Mouse (Mus musculus): ENCODE measurements around the gene Bsg. TPM values are rescaled to one million over a fixed set of nuclear protein-coding genes. Genes with fewer than 3 reads are reported as not detected.

The Bsg gene
- total and polyA plus RNA-seq, 3 experiments, result 308 to 872 (median 832) TPM

DNA sequence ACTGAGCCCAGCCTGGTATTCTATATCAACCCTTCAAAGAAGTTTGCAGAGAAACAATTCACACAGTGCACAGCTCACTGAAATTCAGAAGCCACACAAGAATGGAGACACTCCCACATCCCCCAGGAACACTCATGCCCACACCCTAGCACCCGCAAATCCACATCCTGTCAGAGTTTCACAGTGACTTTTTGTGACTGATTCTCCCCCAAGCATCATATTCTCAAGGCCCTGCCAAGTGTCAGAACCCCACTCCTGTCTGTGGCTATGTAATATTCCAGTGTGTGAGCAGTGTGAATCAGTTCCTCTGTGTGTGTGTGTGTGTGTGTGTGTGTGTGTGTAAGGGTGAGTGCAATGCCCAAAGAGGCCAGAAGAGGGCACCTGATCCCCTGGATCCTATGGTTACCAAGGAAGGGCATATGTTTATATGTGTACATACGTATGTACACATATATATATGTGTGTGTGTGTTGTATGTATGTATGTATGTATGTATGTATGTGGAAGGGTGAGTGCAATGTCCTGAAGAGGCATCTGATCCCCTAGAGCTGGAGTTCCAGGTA lies 12.2 kb upstream of the Bsg start:
- ATAC-seq (ENCODE audit: extremely low read depth, insufficient number of reproducible peaks, low FRiP score, poor library complexity, severe bottlenecking) (no peak), DNase-seq (ENCODE audit: low spot score) (no peak)
- peaks cover 11% of the 10 kb centered on the region for H3K27me3 ChIP-seq (ENCODE audit: insufficient read depth, low read length)
- TF ChIP-seq GATA1 (IDR thresholded peaks at IDR 0.05; ENCODE audit: borderline replicate concordance, low read length) (no peak), TAL1 (conservative IDR thresholded peaks at IDR 0.05; ENCODE audit: low read depth, low read length) (no peak), GATA2 (IDR thresholded peaks at IDR 0.05; ENCODE audit: borderline replicate concordance, low read depth, low read length) (no peak), CTCF (IDR thresholded peaks at IDR 0.05; ENCODE audit: low read depth, low read length) (no peak; the same call in 1 of the 2 replicates), POLR2AphosphoS5 (IDR thresholded peaks at IDR 0.05; ENCODE audit: insufficient replicate concordance, low read depth, low read length) (no peak)
- peaks cover 41% of the 10 kb centered on the region for H3K36me3 ChIP-seq (replicated peaks)
- H3K4me1 ChIP-seq (ENCODE audit: insufficient read depth, low read depth, low read length), result peaks cover 15% of the 10 kb centered on the region
- H3K9me3 ChIP-seq (replicated peaks), result peaks cover 6% of the 10 kb centered on the region
- H3K4me3 ChIP-seq (ENCODE audit: low read depth, low read length), result no peak overlapping the region

DNA sequence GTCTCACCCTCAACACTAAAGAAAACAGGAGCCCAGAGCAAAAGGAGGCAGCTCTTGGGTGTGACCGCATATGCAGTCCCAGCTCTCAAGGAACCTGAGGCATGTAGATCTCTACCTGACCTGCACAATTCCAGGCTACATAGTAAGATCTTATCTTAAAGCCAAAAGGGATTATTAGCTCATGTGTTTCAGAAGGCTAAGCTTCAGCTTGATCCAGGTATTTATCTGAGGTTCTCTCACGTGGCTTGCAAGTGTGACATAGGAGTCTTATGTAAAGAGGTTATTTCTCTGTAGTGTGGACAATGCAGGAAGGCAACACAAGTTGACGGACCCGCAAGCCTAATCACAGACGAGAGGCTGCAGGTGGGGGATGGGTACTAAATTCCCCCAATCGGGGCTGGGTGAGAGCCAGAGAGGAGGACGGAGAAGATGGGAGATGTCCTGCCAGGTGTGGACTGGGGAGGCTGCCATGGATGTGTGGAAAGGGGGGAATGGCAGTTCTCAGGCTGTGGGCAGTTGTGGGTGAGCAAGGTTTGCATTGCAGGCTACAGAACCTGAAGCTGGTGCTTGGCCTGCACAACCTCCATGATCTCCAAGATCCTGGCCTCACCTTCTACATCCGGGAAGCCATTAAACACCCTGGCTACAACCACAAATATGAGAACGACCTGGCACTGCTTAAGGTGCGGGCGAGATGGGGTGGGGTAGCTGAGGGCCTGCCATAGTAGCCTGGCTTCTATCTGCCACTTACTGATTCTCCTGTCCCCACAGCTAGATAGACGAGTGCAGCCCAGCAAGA lies 10.5 kb upstream of the Bsg start:
- H3K36me3 ChIP-seq (replicated peaks), result peaks cover 24% of the 10 kb centered on the region
- ATAC-seq (ENCODE audit: extremely low read depth, insufficient number of reproducible peaks, low FRiP score, poor library complexity, severe bottlenecking), result no peak

DNA sequence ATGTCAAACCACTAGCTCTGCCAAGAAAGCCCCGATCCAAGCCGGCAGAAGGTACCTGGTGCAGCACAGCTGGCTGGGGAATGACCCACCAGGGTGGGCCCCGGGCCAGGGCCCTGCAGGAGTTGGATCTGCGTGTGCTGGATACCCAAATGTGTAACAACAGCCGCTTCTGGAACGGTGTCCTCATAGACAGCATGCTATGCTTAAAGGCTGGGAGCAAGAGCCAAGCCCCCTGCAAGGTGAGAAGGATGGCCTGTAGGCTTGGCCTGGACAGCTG lies 10.0 kb upstream of the Bsg start:
- Histone ChIP-seq H3K9me3 (replicated peaks) (peaks cover 6% of the 10 kb centered on the region), H3K4me3 (ENCODE audit: low read depth, low read length) (no peak overlapping the region), H3K4me1 (ENCODE audit: insufficient read depth, low read depth, low read length) (peaks cover 7% of the 10 kb centered on the region), H3K27me3 (ENCODE audit: insufficient read depth, low read length) (peaks cover 24% of the 10 kb centered on the region), H3K36me3 (replicated peaks) (peaks cover 18% of the 10 kb centered on the region)
- TF ChIP-seq TAL1 (conservative IDR thresholded peaks at IDR 0.05; ENCODE audit: low read depth, low read length), result no peak
- no peak for TF ChIP-seq GATA1 (IDR thresholded peaks at IDR 0.05; ENCODE audit: borderline replicate concordance, low read length)
- no peak for TF ChIP-seq GATA2 (IDR thresholded peaks at IDR 0.05; ENCODE audit: borderline replicate concordance, low read depth, low read length)
- TF ChIP-seq CTCF (IDR thresholded peaks at IDR 0.05; ENCODE audit: low read depth, low read length), result no peak
- no peak for TF ChIP-seq POLR2AphosphoS5 (IDR thresholded peaks at IDR 0.05; ENCODE audit: insufficient replicate concordance, low read depth, low read length)
- DNase-seq (ENCODE audit: low spot score) (no peak), ATAC-seq (ENCODE audit: extremely low read depth, insufficient number of reproducible peaks, low FRiP score, poor library complexity, severe bottlenecking) (no peak)

More for the DNA sequence above, 10.5 kb upstream of the Bsg start:
- no peak for TF ChIP-seq CTCF (IDR thresholded peaks at IDR 0.05; ENCODE audit: low read depth, low read length)
- no peak for TF ChIP-seq GATA1 (IDR thresholded peaks at IDR 0.05; ENCODE audit: borderline replicate concordance, low read length)
- TF ChIP-seq GATA2 (IDR thresholded peaks at IDR 0.05; ENCODE audit: borderline replicate concordance, low read depth, low read length), result no peak
- no peak for TF ChIP-seq POLR2AphosphoS5 (IDR thresholded peaks at IDR 0.05; ENCODE audit: insufficient replicate concordance, low read depth, low read length)
- TF ChIP-seq TAL1 (conservative IDR thresholded peaks at IDR 0.05; ENCODE audit: low read depth, low read length), result no peak
- Histone ChIP-seq H3K27me3 (ENCODE audit: insufficient read depth, low read length) (peaks cover 24% of the 10 kb centered on the region), H3K4me3 (ENCODE audit: low read depth, low read length) (no peak overlapping the region), H3K4me1 (ENCODE audit: insufficient read depth, low read depth, low read length) (peaks cover 8% of the 10 kb centered on the region), H3K9me3 (replicated peaks) (peaks cover 6% of the 10 kb centered on the region)
- DNase-seq (ENCODE audit: low spot score), result no peak

- peaks cover 7% of the 10 kb centered on the region for H3K4me1 ChIP-seq (ENCODE audit: insufficient read depth, low read depth, low read length)
- H3K4me3 ChIP-seq (ENCODE audit: low read depth, low read length), result no peak overlapping the region
- peaks cover 8% of the 10 kb centered on the region for H3K36me3 ChIP-seq (replicated peaks)
- peaks cover 28% of the 10 kb centered on the region for H3K27me3 ChIP-seq (ENCODE audit: insufficient read depth, low read length)
- DNase-seq (ENCODE audit: low spot score) (peak; percentile 82), ATAC-seq (ENCODE audit: extremely low read depth, insufficient number of reproducible peaks, low FRiP score, poor library complexity, severe bottlenecking) (peak; percentile 60)
- TF ChIP-seq POLR2AphosphoS5 (IDR thresholded peaks at IDR 0.05; ENCODE audit: insufficient replicate concordance, low read depth, low read length) (no peak), GATA1 (IDR thresholded peaks at IDR 0.05; ENCODE audit: borderline replicate concordance, low read length) (no peak), CTCF (IDR thresholded peaks at IDR 0.05; ENCODE audit: low read depth, low read length) (peak; percentile 96), GATA2 (IDR thresholded peaks at IDR 0.05; ENCODE audit: borderline replicate concordance, low read depth, low read length) (no peak), TAL1 (conservative IDR thresholded peaks at IDR 0.05; ENCODE audit: low read depth, low read length) (no peak)
- peaks cover 6% of the 10 kb centered on the region for H3K9me3 ChIP-seq (replicated peaks)
Measured at GRCm38 (mm10) chr10:79695231-79696128, 8.8 kb upstream of the Bsg start.

GRCm38 (mm10) chr10:79696129-79696651 lies 8.1 kb upstream of the Bsg start:
- Histone ChIP-seq H3K4me1 (ENCODE audit: insufficient read depth, low read depth, low read length) (peaks cover 7% of the 10 kb centered on the region), H3K9me3 (replicated peaks) (peaks cover 6% of the 10 kb centered on the region), H3K4me3 (ENCODE audit: low read depth, low read length) (no peak overlapping the region), H3K36me3 (replicated peaks) (peaks cover 6% of the 10 kb centered on the region), H3K27me3 (ENCODE audit: insufficient read depth, low read length) (peaks cover 30% of the 10 kb centered on the region)
- TF ChIP-seq CTCF (IDR thresholded peaks at IDR 0.05; ENCODE audit: low read depth, low read length) (no peak), TAL1 (conservative IDR thresholded peaks at IDR 0.05; ENCODE audit: low read depth, low read length) (no peak), POLR2AphosphoS5 (IDR thresholded peaks at IDR 0.05; ENCODE audit: insufficient replicate concordance, low read depth, low read length) (no peak), GATA1 (IDR thresholded peaks at IDR 0.05; ENCODE audit: borderline replicate concordance, low read length) (no peak), GATA2 (IDR thresholded peaks at IDR 0.05; ENCODE audit: borderline replicate concordance, low read depth, low read length) (no peak)
- ATAC-seq (ENCODE audit: extremely low read depth, insufficient number of reproducible peaks, low FRiP score, poor library complexity, severe bottlenecking), result no peak
- no peak for DNase-seq (ENCODE audit: low spot score)
